Mouse (Mus musculus): ENCODE results near the gene Cd244a. TPM values are rescaled to one million over a fixed set of nuclear protein-coding genes. Genes with fewer than 3 reads are reported as not detected.

Gene Cd244a
- total and polyA plus RNA-seq, 3 experiments: not detected

- peaks cover 0 to 4% of the 10 kb centered on the region in 2 experiments; a peak in 2 of 4 replicates for H3K4me1 ChIP-seq (ENCODE audit: control insufficient read depth in 1 of 2, insufficient read depth in 2 of 2, low read length in 2 of 2)
- TF ChIP-seq EP300 (IDR thresholded peaks at IDR 0.05; ENCODE audit: low read depth in 1 of 2, low read length in 2 of 2) (no peak), ZNF384 (IDR thresholded peaks at IDR 0.05; ENCODE audit: low read depth, low read length) (no peak), RAD21 (IDR thresholded peaks at IDR 0.05; ENCODE audit: low read depth, low read length) (no peak), HCFC1 (IDR thresholded peaks at IDR 0.05; ENCODE audit: low read depth, low read length) (no peak), CHD1 (IDR thresholded peaks at IDR 0.05; ENCODE audit: low read depth, low read length) (no peak)
- no peak overlapping the region for H3K27ac ChIP-seq (ENCODE audit: control insufficient read depth, low read depth, low read length)
- no peak overlapping the region for H3K4me3 ChIP-seq (ENCODE audit: control insufficient read depth in 1 of 2, insufficient read depth in 1 of 2, low read depth in 2 of 2, low read length in 2 of 2)
- H3K9me3 ChIP-seq (replicated peaks; ENCODE audit: insufficient read depth, low read length): no peaks in the 10 kb centered on the region
- no peak overlapping the region for H3K9ac ChIP-seq (ENCODE audit: control insufficient read depth, low read depth, low read length, poor library complexity, severe bottlenecking)
- H3K27me3 ChIP-seq (ENCODE audit: control insufficient read depth in 1 of 2, insufficient read depth in 2 of 2, low read length in 2 of 2): no peaks in the 10 kb centered on the region; a peak in 1 of 4 replicates
- DNase-seq (ENCODE audit: low read depth, low spot score): no peak
- H3K36me3 ChIP-seq (ENCODE audit: control insufficient read depth in 1 of 2, insufficient read depth in 2 of 2, low read length in 2 of 2): no peaks in the 10 kb centered on the region
- H3K79me2 ChIP-seq (ENCODE audit: control insufficient read depth, insufficient read depth, low read length, poor library complexity): no peaks in the 10 kb centered on the region
Measured at GRCm38 (mm10) chr1:171637101-171637500, 78.1 kb downstream of the Cd244a start.

- Histone ChIP-seq H3K4me1 (ENCODE audit: control insufficient read depth in 1 of 2, insufficient read depth in 2 of 2, low read length in 2 of 2) (peaks cover 0 to 6% of the 10 kb centered on the region in 2 experiments; a peak in 2 of 4 replicates), H3K79me2 (ENCODE audit: control insufficient read depth, insufficient read depth, low read length, poor library complexity) (no peaks in the 10 kb centered on the region), H3K36me3 (ENCODE audit: control insufficient read depth in 1 of 2, insufficient read depth in 2 of 2, low read length in 2 of 2) (peaks cover 0 to 4% of the 10 kb centered on the region in 2 experiments; a peak in 2 of 4 replicates), H3K27ac (ENCODE audit: control insufficient read depth, low read depth, low read length) (no peak overlapping the region), H3K27me3 (ENCODE audit: control insufficient read depth in 1 of 2, insufficient read depth in 2 of 2, low read length in 2 of 2) (no peaks in the 10 kb centered on the region; a peak in 1 of 4 replicates), H3K9ac (ENCODE audit: control insufficient read depth, low read depth, low read length, poor library complexity, severe bottlenecking) (no peak overlapping the region), H3K4me3 (ENCODE audit: control insufficient read depth in 1 of 2, insufficient read depth in 1 of 2, low read depth in 2 of 2, low read length in 2 of 2) (no peak overlapping the region), H3K9me3 (replicated peaks; ENCODE audit: insufficient read depth, low read length) (no peaks in the 10 kb centered on the region)
- TF ChIP-seq POLR2AphosphoS2 (IDR thresholded peaks at IDR 0.05; ENCODE audit: low read length) (no peak), RCOR1 (IDR thresholded peaks at IDR 0.05; ENCODE audit: low read depth, low read length) (no peak), GATA1 (IDR thresholded peaks at IDR 0.05; ENCODE audit: low read depth, low read length) (no peak), EP300 (IDR thresholded peaks at IDR 0.05; ENCODE audit: low read depth in 1 of 2, low read length in 2 of 2) (no peak), NELFE (IDR thresholded peaks at IDR 0.05; ENCODE audit: low read depth, low read length) (no peak), CHD2 (IDR thresholded peaks at IDR 0.05; ENCODE audit: low read length) (no peak), ELF1 (IDR thresholded peaks at IDR 0.05; ENCODE audit: low read depth, low read length) (no peak), CTCF (IDR thresholded peaks at IDR 0.05 in 2 of 3, conservative IDR thresholded peaks at IDR 0.05 in 1 of 3; ENCODE audit: control insufficient read depth in 1 of 3, insufficient read depth in 1 of 3, low read depth in 2 of 3, low read length in 3 of 3, poor library complexity in 1 of 3, severe bottlenecking in 1 of 3) (no peak), USF2 (IDR thresholded peaks at IDR 0.05; ENCODE audit: borderline replicate concordance in 1 of 2, insufficient read depth in 1 of 2, low read depth in 1 of 2, low read length in 2 of 2) (no peak), GABPA (IDR thresholded peaks at IDR 0.05; ENCODE audit: low read depth, low read length) (no peak), TCF12 (IDR thresholded peaks at IDR 0.05; ENCODE audit: low read depth, low read length) (no peak), MAZ (IDR thresholded peaks at IDR 0.05; ENCODE audit: low read depth, low read length) (no peak), MYC (IDR thresholded peaks at IDR 0.05; ENCODE audit: low read depth, low read length) (no peak), ETS1 (IDR thresholded peaks at IDR 0.05; ENCODE audit: low read depth, low read length) (no peak), TAL1 (IDR thresholded peaks at IDR 0.05; ENCODE audit: low read length) (no peak), MXI1 (IDR thresholded peaks at IDR 0.05; ENCODE audit: low read depth, low read length) (no peak), KAT2A (conservative IDR thresholded peaks at IDR 0.05; ENCODE audit: low read depth, low read length) (no peak), USF1 (IDR thresholded peaks at IDR 0.05; ENCODE audit: low read depth, low read length) (no peak), NRF1 (IDR thresholded peaks at IDR 0.05; ENCODE audit: insufficient read depth, low read depth, low read length, poor library complexity, severe bottlenecking) (no peak)
- no peak for DNase-seq (ENCODE audit: low read depth, low spot score)
Measured at GRCm38 (mm10) chr1:171638686-171639085, 79.7 kb downstream of the Cd244a start.
